Mouse (Mus musculus): Measurements from ENCODE around the gene Tns3.

- TF ChIP-seq CTCF (IDR thresholded peaks at IDR 0.05; ENCODE audit: extremely low read depth, insufficient read depth, low read length) = no peak
- TF ChIP-seq POLR2A (IDR thresholded peaks at IDR 0.05; ENCODE audit: extremely low read depth, insufficient read depth, low read length) = no peak
These were observed 84.5 kb downstream of the Tns3 start for GRCm38 (mm10) chr11:8579789-8580188.
